Mouse (Mus musculus): ENCODE measurements at regions not wholly inside any gene's neighbourhood (a gene's known extent, or its start where the extent isn't known, plus 50 kb on each side); places are given as distances from the start of the nearest gene placed in this dataset.
A peak's percentile ranks its signal among the peaks of the same experiment; 100 is the strongest.

DNA sequence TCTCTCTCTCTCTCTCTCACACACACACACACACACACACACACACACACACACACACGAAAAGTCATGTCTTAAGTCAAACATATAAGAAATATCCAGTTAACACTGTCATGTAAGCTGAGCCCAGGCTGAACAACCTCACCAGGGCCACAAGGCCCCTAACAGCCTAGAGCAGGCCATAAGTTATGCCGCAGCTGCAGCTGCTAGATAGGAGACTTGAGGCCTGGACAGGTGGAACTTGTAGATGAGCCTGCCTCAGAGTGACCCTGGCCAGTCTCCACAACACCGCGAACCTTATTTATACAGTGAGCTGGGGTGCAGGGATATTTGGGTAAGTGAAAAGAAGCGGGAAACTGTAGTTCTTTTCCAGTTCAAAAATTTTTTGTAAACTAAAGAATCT is 90.4 kb upstream of the Gpc1 start:
- Histone ChIP-seq H3K27me3 (ENCODE audit: insufficient read depth, low read length) (peaks cover 23% of the 10 kb centered on the region), H3K4me3 (replicated peaks; ENCODE audit: low read length) (no peak overlapping the region), H3K36me3 (ENCODE audit: insufficient read depth, low read length) (no peaks in the 10 kb centered on the region), H3K9me3 (ENCODE audit: low read length) (peaks cover 13% of the 10 kb centered on the region; the same call in 1 of the 2 replicates), H3K4me1 (replicated peaks; ENCODE audit: low read depth, low read length) (peaks cover 8% of the 10 kb centered on the region)
- TF ChIP-seq CTCF (conservative IDR thresholded peaks at IDR 0.05; ENCODE audit: low read length) (no peak), POU5F1 (IDR thresholded peaks at IDR 0.05; ENCODE audit: borderline replicate concordance, low read length) (no peak), NANOG (IDR thresholded peaks at IDR 0.05; ENCODE audit: borderline replicate concordance, low read length) (no peak)

DNA sequence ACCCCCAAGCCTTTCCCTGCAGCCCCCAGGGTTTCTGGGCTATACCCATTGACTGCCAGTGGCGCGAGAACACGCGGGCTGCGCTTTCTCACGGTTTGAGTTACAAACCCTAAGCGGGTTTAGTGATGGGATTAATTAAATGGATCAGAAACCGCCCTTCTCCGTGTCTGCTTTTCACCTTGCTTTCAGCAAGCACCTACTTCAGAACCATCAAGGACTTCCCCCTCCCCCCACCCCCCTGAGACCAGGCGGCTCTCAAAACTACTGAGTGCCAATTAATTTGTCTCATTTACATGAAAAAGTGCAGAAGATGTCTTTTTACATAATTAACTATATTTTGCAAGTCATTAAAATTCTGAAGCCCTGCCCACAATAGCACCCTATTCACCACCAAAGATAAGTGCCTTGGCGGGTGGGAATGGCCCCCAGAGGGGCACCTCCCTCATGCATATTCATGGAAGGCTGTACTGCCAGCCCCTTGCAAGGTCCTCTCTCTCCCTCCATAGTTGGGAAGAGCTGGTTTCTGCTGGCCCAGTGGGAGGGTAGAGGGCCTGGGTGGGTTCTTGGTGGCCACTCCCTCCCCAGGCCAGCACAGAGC is 89.1 kb upstream of the Otos start:
- peaks cover 26% of the 10 kb centered on the region for H3K27me3 ChIP-seq (ENCODE audit: insufficient read depth, low read length)
- H3K36me3 ChIP-seq (ENCODE audit: insufficient read depth, low read length) = no peaks in the 10 kb centered on the region

DNA sequence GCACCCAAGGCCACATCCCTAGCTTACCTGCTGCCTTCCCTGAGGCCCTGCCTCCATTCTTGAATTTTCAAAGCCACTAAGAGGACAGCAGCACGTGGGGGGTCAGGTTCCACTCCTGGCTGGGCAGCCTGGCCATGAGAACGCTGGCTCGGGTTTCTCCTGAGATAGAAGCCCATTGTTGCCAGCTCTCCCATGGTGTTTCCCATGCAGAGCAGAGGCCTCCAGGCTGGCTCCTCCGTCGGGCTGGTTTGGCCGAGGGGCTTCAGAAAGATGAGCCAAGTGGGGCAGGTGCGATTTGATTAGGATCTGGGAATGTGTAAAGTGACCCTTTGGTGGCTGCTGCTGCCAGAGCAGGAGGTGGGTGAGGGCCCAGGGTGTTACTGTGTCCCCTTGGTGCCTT is 87.8 kb upstream of the Otos start:
- Histone ChIP-seq H3K4me3 (replicated peaks; ENCODE audit: low read length) (no peak overlapping the region), H3K4me1 (replicated peaks; ENCODE audit: low read depth, low read length) (peaks cover 8% of the 10 kb centered on the region), H3K9me3 (ENCODE audit: low read length) (peaks cover 14% of the 10 kb centered on the region; the same call in 1 of the 2 replicates), H3K27me3 (ENCODE audit: insufficient read depth, low read length) (peaks cover 26% of the 10 kb centered on the region), H3K36me3 (ENCODE audit: insufficient read depth, low read length) (no peaks in the 10 kb centered on the region)
- TF ChIP-seq CTCF (conservative IDR thresholded peaks at IDR 0.05; ENCODE audit: low read length) (no peak), NANOG (IDR thresholded peaks at IDR 0.05; ENCODE audit: borderline replicate concordance, low read length) (no peak), POU5F1 (IDR thresholded peaks at IDR 0.05; ENCODE audit: borderline replicate concordance, low read length) (no peak)

More for the DNA sequence above, 89.1 kb upstream of the Otos start:
- H3K4me3 ChIP-seq (replicated peaks; ENCODE audit: low read length) = no peak overlapping the region
- H3K4me1 ChIP-seq (replicated peaks; ENCODE audit: low read depth, low read length) = peaks cover 8% of the 10 kb centered on the region
- peak; percentile 89 for TF ChIP-seq POU5F1 (IDR thresholded peaks at IDR 0.05; ENCODE audit: borderline replicate concordance, low read length)
- no peak for TF ChIP-seq CTCF (conservative IDR thresholded peaks at IDR 0.05; ENCODE audit: low read length)
- TF ChIP-seq NANOG (IDR thresholded peaks at IDR 0.05; ENCODE audit: borderline replicate concordance, low read length) = no peak
- peaks cover 14% of the 10 kb centered on the region; the same call in 1 of the 2 replicates for H3K9me3 ChIP-seq (ENCODE audit: low read length)

DNA sequence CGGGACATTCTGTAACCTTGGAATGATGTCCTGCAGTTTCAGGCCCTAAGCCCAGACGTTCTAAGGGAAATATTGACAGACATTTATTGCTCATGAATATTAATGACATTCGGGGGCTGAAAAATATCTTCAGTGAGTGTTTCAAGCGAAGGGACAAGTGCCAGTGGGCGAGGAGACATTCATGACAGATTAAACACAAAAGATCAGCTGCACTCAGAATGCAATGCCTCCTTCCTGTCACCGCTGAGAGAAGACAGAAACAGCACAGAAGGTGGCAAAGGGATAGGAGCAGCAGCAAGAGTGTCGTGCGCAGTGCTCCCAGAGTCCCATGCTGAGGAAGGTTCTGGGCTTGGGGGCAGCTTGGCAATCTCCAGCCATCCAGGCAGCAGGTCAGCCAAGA is 85.1 kb upstream of the Otos start:
- Histone ChIP-seq H3K9me3 (ENCODE audit: low read length) (peaks cover 21% of the 10 kb centered on the region; the same call in 1 of the 2 replicates), H3K4me3 (replicated peaks; ENCODE audit: low read length) (no peak overlapping the region), H3K27me3 (ENCODE audit: insufficient read depth, low read length) (peaks cover 11% of the 10 kb centered on the region), H3K4me1 (replicated peaks; ENCODE audit: low read depth, low read length) (peaks cover 8% of the 10 kb centered on the region), H3K36me3 (ENCODE audit: insufficient read depth, low read length) (no peaks in the 10 kb centered on the region)
- no peak for TF ChIP-seq CTCF (conservative IDR thresholded peaks at IDR 0.05; ENCODE audit: low read length)
- no peak for TF ChIP-seq NANOG (IDR thresholded peaks at IDR 0.05; ENCODE audit: borderline replicate concordance, low read length)
- no peak for TF ChIP-seq POU5F1 (IDR thresholded peaks at IDR 0.05; ENCODE audit: borderline replicate concordance, low read length)

DNA sequence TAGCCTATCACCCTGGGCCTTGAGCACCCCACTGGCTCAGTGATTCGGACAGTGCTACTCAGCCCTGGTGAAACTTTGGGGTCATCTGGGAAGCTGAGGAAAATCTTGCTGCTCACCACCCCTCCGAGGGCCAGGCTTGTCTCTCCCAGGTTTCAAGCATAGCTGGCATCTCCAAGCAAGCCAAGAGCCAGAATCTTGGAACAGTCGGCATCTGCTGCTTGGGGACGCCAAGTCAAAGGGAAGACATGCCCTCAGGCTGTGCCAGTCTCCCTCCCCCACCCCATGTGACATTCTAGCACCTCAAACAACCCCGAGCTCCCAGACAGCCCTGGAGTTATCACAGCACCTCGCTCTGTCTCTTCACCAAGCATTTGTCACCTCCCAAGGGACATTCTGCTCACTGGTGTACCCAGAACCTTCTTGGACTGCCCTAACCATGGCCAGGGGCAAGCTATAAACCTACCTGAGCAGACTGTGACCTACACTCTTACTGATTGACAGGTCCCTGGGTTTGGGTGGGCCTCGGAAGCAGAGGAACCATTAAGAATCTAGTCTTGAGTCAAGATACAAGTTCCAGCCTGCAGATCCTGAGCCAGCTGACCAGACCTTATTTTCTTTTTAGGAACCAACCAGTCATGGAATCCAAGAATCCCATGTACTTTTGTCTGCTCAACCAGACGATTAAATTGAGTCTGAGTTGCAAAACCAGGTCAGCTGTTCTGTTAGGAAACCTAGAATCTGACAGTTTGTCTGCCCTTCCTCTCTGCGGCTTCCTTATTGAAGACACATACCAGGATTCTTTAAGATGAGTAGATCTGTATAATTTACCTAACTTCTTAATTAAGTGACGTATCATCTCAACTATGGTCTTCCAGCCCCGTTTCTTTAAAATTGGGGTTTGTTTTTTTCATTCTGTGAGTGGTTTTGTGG is 83.0 kb upstream of the Otos start:
- no peaks in the 10 kb centered on the region for H3K36me3 ChIP-seq (ENCODE audit: insufficient read depth, low read length)
- no peak overlapping the region for H3K4me3 ChIP-seq (replicated peaks; ENCODE audit: low read length)
- peaks cover 3% of the 10 kb centered on the region; the same call in 1 of the 2 replicates for H3K4me1 ChIP-seq (replicated peaks; ENCODE audit: low read depth, low read length)
- H3K9me3 ChIP-seq (ENCODE audit: low read length) = peaks cover 14% of the 10 kb centered on the region; the same call in 1 of the 2 replicates
- TF ChIP-seq CTCF (conservative IDR thresholded peaks at IDR 0.05; ENCODE audit: low read length) (no peak), POU5F1 (IDR thresholded peaks at IDR 0.05; ENCODE audit: borderline replicate concordance, low read length) (no peak), NANOG (IDR thresholded peaks at IDR 0.05; ENCODE audit: borderline replicate concordance, low read length) (no peak)
- H3K27me3 ChIP-seq (ENCODE audit: insufficient read depth, low read length) = peaks cover 6% of the 10 kb centered on the region; the same call in 1 of the 2 replicates

DNA sequence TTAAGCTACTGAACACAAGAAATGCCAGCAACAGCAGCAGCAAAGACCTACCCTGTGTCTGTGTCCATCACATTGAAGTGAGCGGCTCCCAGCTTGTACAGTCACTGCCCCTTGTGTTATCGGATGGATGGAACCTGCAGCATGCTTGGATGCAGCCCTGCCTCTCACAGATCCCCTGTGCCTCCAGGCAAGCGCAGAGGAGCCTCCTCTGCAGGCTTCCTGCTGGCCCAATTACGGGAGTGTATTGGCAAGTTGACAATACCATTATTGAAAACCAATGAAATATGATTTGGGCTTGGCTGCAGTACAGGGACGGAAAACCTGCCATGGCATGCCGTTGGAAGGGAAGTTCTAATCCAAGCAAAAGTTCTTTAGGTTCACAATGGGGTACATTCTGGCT is 81.9 kb upstream of the Otos start:
- TF ChIP-seq CTCF (conservative IDR thresholded peaks at IDR 0.05; ENCODE audit: low read length) (no peak), NANOG (IDR thresholded peaks at IDR 0.05; ENCODE audit: borderline replicate concordance, low read length) (no peak), POU5F1 (IDR thresholded peaks at IDR 0.05; ENCODE audit: borderline replicate concordance, low read length) (no peak)
- Histone ChIP-seq H3K4me1 (replicated peaks; ENCODE audit: low read depth, low read length) (peaks cover 3% of the 10 kb centered on the region; the same call in 1 of the 2 replicates), H3K36me3 (ENCODE audit: insufficient read depth, low read length) (no peaks in the 10 kb centered on the region), H3K9me3 (ENCODE audit: low read length) (peaks cover 7% of the 10 kb centered on the region; the same call in 1 of the 2 replicates), H3K4me3 (replicated peaks; ENCODE audit: low read length) (no peak overlapping the region), H3K27me3 (ENCODE audit: insufficient read depth, low read length) (peaks cover 9% of the 10 kb centered on the region; the same call in 1 of the 2 replicates)

DNA sequence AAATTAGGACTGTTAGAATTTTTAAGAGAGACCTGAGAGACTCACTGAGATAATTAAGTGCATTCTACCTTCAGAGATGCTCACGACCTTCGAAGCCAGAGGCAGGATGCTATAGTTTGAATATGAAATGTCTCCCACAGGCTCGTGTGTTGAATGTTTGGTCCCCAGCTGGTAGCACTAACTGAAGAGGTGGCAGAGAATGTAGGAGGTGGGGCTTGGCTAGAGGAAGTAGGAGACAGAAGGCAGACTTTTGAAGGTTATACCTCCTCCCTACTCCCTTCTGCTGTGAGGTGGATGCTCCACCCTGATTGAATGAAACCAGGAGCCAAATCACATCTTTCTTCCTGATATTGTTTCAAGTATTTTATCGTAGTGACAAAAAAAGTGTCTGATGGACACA is 79.3 kb upstream of the Otos start:
- TF ChIP-seq CTCF (conservative IDR thresholded peaks at IDR 0.05; ENCODE audit: low read length) (no peak), POU5F1 (IDR thresholded peaks at IDR 0.05; ENCODE audit: borderline replicate concordance, low read length) (no peak), NANOG (IDR thresholded peaks at IDR 0.05; ENCODE audit: borderline replicate concordance, low read length) (no peak)
- Histone ChIP-seq H3K27me3 (ENCODE audit: insufficient read depth, low read length) (0 out of 2 replicates have a peak, but pooled peaks cover 6% of the 10 kb centered on the region), H3K9me3 (ENCODE audit: low read length) (peaks cover 7% of the 10 kb centered on the region; the same call in 1 of the 2 replicates), H3K4me1 (replicated peaks; ENCODE audit: low read depth, low read length) (peaks cover 3% of the 10 kb centered on the region; the same call in 1 of the 2 replicates), H3K36me3 (ENCODE audit: insufficient read depth, low read length) (no peaks in the 10 kb centered on the region), H3K4me3 (replicated peaks; ENCODE audit: low read length) (no peak overlapping the region)

DNA sequence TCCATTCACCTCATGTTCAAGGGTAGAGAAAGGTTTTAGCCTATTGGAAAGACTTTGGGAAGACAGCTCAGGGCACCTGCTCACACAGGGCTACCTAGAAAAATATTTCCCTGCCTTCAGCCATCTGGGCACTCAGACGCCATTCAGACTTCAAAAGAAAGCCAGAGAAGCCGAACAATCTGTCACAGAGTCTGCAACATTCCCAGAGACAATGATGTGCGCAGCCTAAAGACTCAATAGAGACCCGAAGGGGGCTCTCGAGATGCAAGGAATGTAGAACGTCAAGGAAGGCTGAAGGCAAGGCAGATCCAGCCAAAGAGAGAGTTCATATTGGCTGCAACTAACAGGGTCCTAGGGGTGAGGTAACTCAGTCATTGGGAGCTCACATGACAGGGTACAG is 78.7 kb upstream of the Otos start:
- Histone ChIP-seq H3K36me3 (ENCODE audit: insufficient read depth, low read length) (no peaks in the 10 kb centered on the region), H3K4me3 (replicated peaks; ENCODE audit: low read length) (no peak overlapping the region), H3K4me1 (replicated peaks; ENCODE audit: low read depth, low read length) (peaks cover 3% of the 10 kb centered on the region; the same call in 1 of the 2 replicates), H3K9me3 (ENCODE audit: low read length) (peaks cover 7% of the 10 kb centered on the region; the same call in 1 of the 2 replicates), H3K27me3 (ENCODE audit: insufficient read depth, low read length) (0 out of 2 replicates have a peak, but pooled peaks cover 6% of the 10 kb centered on the region)
- TF ChIP-seq CTCF (conservative IDR thresholded peaks at IDR 0.05; ENCODE audit: low read length) (no peak), NANOG (IDR thresholded peaks at IDR 0.05; ENCODE audit: borderline replicate concordance, low read length) (no peak), POU5F1 (IDR thresholded peaks at IDR 0.05; ENCODE audit: borderline replicate concordance, low read length) (no peak)
